Mouse (Mus musculus): ENCODE measurements around the gene Hlcs.

Gene Hlcs

GRCm38 (mm10) chr16:94250640-94251349 lies 62.6 kb downstream of the Hlcs start:
- in situ Hi-C loops (cut with MboI; ENCODE audit: unreplicated experiment in 2 of 2), result loop anchor here in 1 of 2 experiments (25.0 kb wide), 1 partner anchor 1087 kb away; no protein-coding TSS in a partner anchor

- in situ Hi-C loops (cut with MboI; ENCODE audit: unreplicated experiment in 2 of 2), result loop anchor here in 1 of 2 experiments (25.0 kb wide), 1 partner anchor 1087 kb away; no protein-coding TSS in a partner anchor
These were observed 63.2 kb downstream of the Hlcs start for GRCm38 (mm10) chr16:94250136-94250535.

- in situ Hi-C loops (cut with MboI; ENCODE audit: unreplicated experiment in 2 of 2), result loop anchor here in 1 of 2 experiments (25.0 kb wide), 1 partner anchor 1088 kb away; no protein-coding TSS in a partner anchor
These were observed 63.7 kb downstream of the Hlcs start for GRCm38 (mm10) chr16:94249666-94250065.

GRCm38 (mm10) chr16:94248721-94249120 lies 64.7 kb downstream of the Hlcs start:
- in situ Hi-C loops (cut with MboI; ENCODE audit: unreplicated experiment in 2 of 2), result no loop called here

GRCm38 (mm10) chr16:94246976-94247375 lies 66.4 kb downstream of the Hlcs start:
- in situ Hi-C loops (cut with MboI; ENCODE audit: unreplicated experiment in 2 of 2), result no loop called here

- in situ Hi-C loops (cut with MboI; ENCODE audit: unreplicated experiment in 2 of 2), result no loop called here
These were observed 67.2 kb downstream of the Hlcs start for GRCm38 (mm10) chr16:94246058-94246784.

GRCm38 (mm10) chr16:94241126-94241525 lies 72.2 kb downstream of the Hlcs start:
- in situ Hi-C loops (cut with MboI; ENCODE audit: unreplicated experiment in 2 of 2), result no loop called here

GRCm38 (mm10) chr16:94240190-94240589 lies 73.2 kb downstream of the Hlcs start:
- in situ Hi-C loops (cut with MboI; ENCODE audit: unreplicated experiment in 2 of 2), result no loop called here

GRCm38 (mm10) chr16:94239567-94239966 lies 73.8 kb downstream of the Hlcs start:
- in situ Hi-C loops (cut with MboI; ENCODE audit: unreplicated experiment in 2 of 2), result no loop called here

- in situ Hi-C loops (cut with MboI; ENCODE audit: unreplicated experiment in 2 of 2), result no loop called here
These were observed 74.2 kb downstream of the Hlcs start for GRCm38 (mm10) chr16:94239146-94239545.

- in situ Hi-C loops (cut with MboI; ENCODE audit: unreplicated experiment in 2 of 2), result no loop called here
These were observed 76.3 kb downstream of the Hlcs start for GRCm38 (mm10) chr16:94237130-94237484.

- in situ Hi-C loops (cut with MboI; ENCODE audit: unreplicated experiment in 2 of 2), result no loop called here
These were observed 76.9 kb downstream of the Hlcs start for GRCm38 (mm10) chr16:94236226-94237129.

GRCm38 (mm10) chr16:94235718-94236117 lies 77.7 kb downstream of the Hlcs start:
- in situ Hi-C loops (cut with MboI; ENCODE audit: unreplicated experiment in 2 of 2), result no loop called here

GRCm38 (mm10) chr16:94234202-94234601 lies 79.2 kb downstream of the Hlcs start:
- in situ Hi-C loops (cut with MboI; ENCODE audit: unreplicated experiment in 2 of 2), result no loop called here

- in situ Hi-C loops (cut with MboI; ENCODE audit: unreplicated experiment in 2 of 2), result no loop called here
These were observed 82.3 kb downstream of the Hlcs start for GRCm38 (mm10) chr16:94230909-94231575.

GRCm38 (mm10) chr16:94230499-94230898 lies 82.9 kb downstream of the Hlcs start:
- in situ Hi-C loops (cut with MboI; ENCODE audit: unreplicated experiment in 2 of 2), result no loop called here

GRCm38 (mm10) chr16:94229890-94230289 lies 83.5 kb downstream of the Hlcs start:
- in situ Hi-C loops (cut with MboI; ENCODE audit: unreplicated experiment in 2 of 2), result no loop called here

GRCm38 (mm10) chr16:94228858-94229555 lies 84.4 kb downstream of the Hlcs start:
- in situ Hi-C loops (cut with MboI; ENCODE audit: unreplicated experiment in 2 of 2), result no loop called here

GRCm38 (mm10) chr16:94227328-94228018 lies 85.9 kb downstream of the Hlcs start:
- in situ Hi-C loops (cut with MboI; ENCODE audit: unreplicated experiment in 2 of 2), result no loop called here
